Mouse (Mus musculus) liver, postnatal 0 days (tissue): ENCODE data around the gene Odf4.

Experiments used
- CTCF ChIP-seq: sonication (generic); IDR thresholded peaks from 2 replicates; pipeline ENCODE4 v1.5.1; 2016; ENCODE audit warnings: antibody characterized with exemption, low read depth
- EP300 ChIP-seq: IDR thresholded peaks from 2 replicates; pipeline ENCODE4 v1.6.1; 2016; ENCODE audit warnings: antibody characterized with exemption, low read depth, mild to moderate bottlenecking

GRCm38 (mm10) chr11:68957308-68957707 lies 30.4 kb upstream of the Odf4 start, which contains the start of gene Arhgef15:
- TF ChIP-seq CTCF (no peak), EP300 (no peak)
